ENCODE assay signal across 35 mouse cellular contexts in genomic region chr11:32786201-32786600, GRCm38 (mm10). TPM values are rescaled to one million over a fixed set of nuclear protein-coding genes. Genes with fewer than 3 reads are reported as not detected.
"Had no signal": no experiment of that assay in that cellular context is flagged by ENCODE, and none has a peak within 500 bp of the region (broad histone marks: within the 10 kb centered on the region; RNA-seq: fewer than 3 reads in every experiment).

No protein-coding gene starts in this region.

- H3K27me3 ChIP-seq: limb, embryonic 13.5 days; liver, embryonic 13.5 days; midbrain, embryonic 12.5 days; neural tube, embryonic 13.5 days had no signal

- DNase-seq: kidney, adult 2 months; kidney, postnatal 25 days; layer of hippocampus, adult 9-11 months; layer of hippocampus, postnatal 36 days; left cerebral cortex, postnatal 4 days; liver, embryonic 13.5 days; lung, adult 2 months; lung, postnatal 14 days; lung, postnatal 4 days; retina, postnatal 1 day; right cerebral cortex, postnatal 25 days; thymus, adult 2 months; thymus, postnatal 14 days; thymus, postnatal 4 days had no signal

- H3K9me3 ChIP-seq: limb, embryonic 13.5 days; liver, embryonic 13.5 days; midbrain, embryonic 12.5 days; neural tube, embryonic 13.5 days had no signal

- H3K36me3 ChIP-seq: limb, embryonic 13.5 days; liver, embryonic 13.5 days; midbrain, embryonic 12.5 days; neural tube, embryonic 13.5 days had no signal

- ATAC-seq: midbrain, embryonic 16.5 days had no signal

- H3K9ac ChIP-seq: limb, embryonic 13.5 days; liver, embryonic 13.5 days; midbrain, embryonic 12.5 days; neural tube, embryonic 13.5 days had no signal

- H3K4me1 ChIP-seq: liver, embryonic 13.5 days; midbrain, embryonic 12.5 days had no signal

- H3K4me2 ChIP-seq: limb, embryonic 13.5 days; liver, embryonic 13.5 days; midbrain, embryonic 12.5 days; neural tube, embryonic 13.5 days had no signal

- H3K27ac ChIP-seq: kidney, postnatal 0 days; layer of hippocampus, adult 2 months; left cerebral cortex, adult 2 months; limb, embryonic 13.5 days; liver, embryonic 13.5 days; midbrain, embryonic 12.5 days; neural tube, embryonic 13.5 days had no signal

- H3K4me3 ChIP-seq: layer of hippocampus, adult 2 months; left cerebral cortex, adult 2 months; limb, embryonic 13.5 days; liver, embryonic 13.5 days; midbrain, embryonic 12.5 days; myocyte; neural tube, embryonic 13.5 days had no signal

RNA-seq across cellular contexts. Expression of gene Smim23, which starts 38.2 kb away (rescaled TPM):
- total RNA-seq: layer of hippocampus, adult 2 months; layer of hippocampus, postnatal 36 days; left cerebral cortex, adult 2 months; left cerebral cortex, postnatal 14 days; left cerebral cortex, postnatal 4 days; liver, adult 2 months; megakaryocyte progenitor cell, adult 5-6 weeks; megakaryocyte-erythroid progenitor cell, adult 5-6 weeks; monocyte, adult 5-6 weeks; neutrophil, adult 5-6 weeks had no signal
- polyA plus RNA-seq: kidney, adult 2 months; kidney, embryonic 14.5 days; kidney, postnatal 0 days; large intestine, adult 2 months; limb, embryonic 13.5 days; liver, adult 2 months; liver, embryonic 13.5 days; liver, embryonic 16.5 days; lung, adult 2 months; lung, embryonic 16.5 days; midbrain, embryonic 12.5 days; midbrain, embryonic 16.5 days; myocyte; neural tube, embryonic 13.5 days; small intestine, adult 2 months; spleen, adult 2 months; stomach, embryonic 16.5 days; thymus, adult 2 months had no signal
